Mouse (Mus musculus): Measurements from ENCODE around the gene Hoxd13.

The Hoxd13 gene

DNA sequence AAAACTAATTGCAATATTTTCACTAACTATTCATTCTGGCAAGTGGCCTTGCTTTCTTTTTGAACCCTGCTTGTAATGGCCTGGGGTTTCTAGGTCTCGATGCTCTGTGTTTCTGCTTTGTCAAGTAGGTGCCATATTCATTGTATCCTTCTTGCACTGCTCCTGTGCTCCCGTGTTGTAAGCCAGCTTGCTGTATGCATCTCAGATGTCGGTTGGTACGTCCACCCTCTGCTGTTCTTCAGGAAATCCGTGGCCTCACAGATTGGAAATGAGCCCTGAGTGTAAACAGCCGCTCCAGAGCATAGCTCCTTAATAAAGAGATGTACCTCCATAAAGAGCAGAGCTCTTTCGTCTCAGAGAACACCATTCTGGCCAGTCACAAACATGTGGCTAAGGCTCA lies 39.5 kb downstream of the Hoxd13 start:
- DNase-seq (ENCODE audit: extremely low spot score) = no peak

DNA sequence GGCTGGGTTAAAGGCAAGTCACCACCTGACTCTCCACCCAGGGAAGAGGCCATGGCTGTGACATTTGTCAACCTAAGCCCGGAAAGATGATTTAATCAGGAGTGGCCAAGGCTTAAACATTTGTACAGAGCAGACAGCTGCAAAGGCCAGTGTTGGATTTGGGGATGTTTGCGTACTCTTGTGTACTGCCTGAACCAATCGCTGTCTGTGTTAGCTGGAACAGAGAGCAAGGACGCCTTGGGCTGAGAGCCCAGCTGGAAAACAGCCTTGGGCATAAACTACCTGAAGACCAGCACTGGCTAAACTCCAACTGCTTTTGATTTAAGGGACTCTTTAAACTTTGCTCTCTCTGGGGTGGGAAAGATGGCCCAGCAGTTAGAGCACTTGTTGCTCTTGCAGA lies 40.6 kb downstream of the Hoxd13 start:
- no peak for DNase-seq (ENCODE audit: extremely low spot score)

DNA sequence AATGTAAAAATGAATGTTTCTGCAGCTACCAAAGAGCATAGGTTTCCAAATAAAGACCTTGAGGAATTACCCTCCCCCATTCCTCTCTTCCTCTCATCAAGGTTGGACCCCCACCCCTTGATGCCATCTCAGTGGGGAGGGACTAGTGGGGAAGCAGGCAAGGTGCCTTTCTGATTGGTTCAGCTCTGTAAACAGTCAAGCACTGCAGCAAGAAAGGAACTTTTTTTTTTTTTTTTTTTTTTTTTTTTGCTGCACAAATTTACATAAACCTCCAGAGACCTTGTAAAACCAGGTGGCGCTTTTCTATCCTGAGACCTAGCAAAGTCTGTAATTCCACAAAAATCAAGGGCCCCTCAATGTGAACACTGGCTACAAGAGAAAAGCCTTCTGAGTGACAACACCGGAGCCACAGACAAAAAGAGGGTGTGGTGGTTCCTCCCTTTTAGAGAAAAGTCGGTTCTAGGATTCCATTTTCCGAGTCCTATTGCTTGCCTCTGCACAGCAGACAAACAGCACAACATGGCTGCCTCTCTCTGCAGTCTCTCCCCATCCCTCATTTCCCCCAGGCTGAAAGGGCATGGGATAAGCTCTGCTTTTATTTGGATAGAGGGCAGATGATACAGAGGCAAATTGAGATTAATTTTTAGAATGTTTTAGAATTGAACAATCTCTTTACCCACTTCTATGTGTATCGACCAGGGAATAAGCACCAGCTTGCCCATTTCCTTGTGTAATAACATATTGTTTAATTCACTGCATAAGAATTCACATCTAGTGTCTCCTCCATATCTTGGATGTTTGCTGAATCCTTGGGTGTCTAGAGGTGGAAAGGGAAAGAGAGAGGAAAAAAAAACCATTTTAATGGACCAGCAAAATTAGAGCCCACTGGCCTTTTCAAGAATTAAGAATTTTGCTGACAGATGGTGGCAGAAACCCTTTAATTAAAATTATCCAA lies 41.6 kb downstream of the Hoxd13 start:
- no peak for DNase-seq (ENCODE audit: extremely low spot score)

DNA sequence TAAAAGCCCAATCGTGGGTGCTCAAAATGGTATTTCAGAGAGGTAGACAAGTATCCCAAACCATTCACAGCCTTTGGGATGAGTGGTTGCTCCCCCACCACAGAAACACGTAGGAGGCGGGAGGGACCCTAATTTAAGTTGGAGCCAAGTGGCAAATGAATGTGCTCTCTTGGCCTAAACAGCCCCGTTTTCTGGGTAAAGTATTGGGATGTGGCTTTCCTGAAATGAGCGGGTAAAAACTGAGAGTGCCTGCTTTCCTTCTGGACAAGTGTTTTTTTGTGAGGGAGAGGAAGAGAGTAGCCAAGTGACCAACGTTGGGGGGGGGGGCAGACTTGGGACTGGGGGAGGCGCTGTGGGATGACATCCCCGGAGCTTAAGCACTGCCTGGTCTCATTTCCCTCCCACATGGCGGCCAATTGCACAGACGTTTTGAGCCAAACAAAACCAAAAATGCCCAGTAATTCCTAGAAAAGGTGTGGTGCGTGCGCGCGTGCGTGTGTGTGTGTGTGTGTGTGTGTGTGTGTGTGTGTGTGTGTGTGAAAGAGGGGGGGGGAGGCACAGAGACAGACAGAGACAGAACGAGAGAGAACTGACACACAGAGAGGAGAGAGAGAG lies 42.9 kb downstream of the Hoxd13 start:
- DNase-seq (ENCODE audit: extremely low spot score) = no peak

DNA sequence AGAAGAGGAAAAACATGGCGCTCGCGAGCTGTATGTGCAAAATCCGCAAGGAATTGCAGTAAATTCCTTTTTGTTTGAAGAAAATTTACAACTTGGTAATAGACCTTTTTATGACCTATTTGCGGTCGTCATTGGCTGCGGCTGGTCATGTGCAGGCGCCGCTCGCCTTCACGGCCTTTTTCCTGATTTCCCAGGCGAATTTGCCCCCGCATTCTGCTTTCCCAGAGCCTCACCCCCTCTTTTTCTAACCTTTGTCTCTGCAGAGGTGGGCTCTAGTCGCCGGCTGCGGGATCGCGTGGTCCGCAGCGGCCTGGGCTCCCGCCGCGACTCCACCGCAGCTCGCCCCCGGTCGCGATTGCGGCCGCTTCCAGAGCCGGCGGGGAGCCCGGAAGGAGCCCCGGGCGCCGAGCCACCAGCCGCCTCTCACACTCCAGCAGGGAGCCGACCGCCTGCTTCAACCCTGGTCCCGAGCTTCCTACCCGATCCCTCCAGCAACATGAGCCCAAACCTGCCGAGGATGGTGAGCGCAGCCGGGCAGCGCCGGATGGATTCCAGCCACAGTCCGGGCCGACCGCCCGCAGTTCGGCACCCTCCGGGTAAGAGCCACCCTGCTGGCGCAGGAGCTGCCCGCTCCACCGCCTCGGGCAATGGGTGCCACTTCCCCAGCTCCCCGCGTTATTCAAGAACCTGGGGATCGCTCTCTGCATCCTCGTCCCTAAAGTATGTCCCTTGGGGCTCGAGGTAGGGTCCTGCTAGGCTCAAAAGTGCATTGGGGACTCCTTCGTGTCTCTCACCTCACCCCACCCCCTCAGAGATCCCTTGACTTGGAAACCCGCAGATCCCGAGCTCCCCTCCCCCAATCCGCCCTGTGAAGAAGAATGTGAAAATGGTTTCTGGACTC lies 43.9 kb downstream of the Hoxd13 start, which contains the start of the genes Hoxd3 and Hoxd4:
Gene Hoxd3, plus strand, starts transcription at position 207 of the 901 bp plus-strand sequence.
Gene Hoxd4, plus strand, starts transcription at position 209 of the 901 bp plus-strand sequence.
- DNase-seq (ENCODE audit: extremely low spot score) = no peak

DNA sequence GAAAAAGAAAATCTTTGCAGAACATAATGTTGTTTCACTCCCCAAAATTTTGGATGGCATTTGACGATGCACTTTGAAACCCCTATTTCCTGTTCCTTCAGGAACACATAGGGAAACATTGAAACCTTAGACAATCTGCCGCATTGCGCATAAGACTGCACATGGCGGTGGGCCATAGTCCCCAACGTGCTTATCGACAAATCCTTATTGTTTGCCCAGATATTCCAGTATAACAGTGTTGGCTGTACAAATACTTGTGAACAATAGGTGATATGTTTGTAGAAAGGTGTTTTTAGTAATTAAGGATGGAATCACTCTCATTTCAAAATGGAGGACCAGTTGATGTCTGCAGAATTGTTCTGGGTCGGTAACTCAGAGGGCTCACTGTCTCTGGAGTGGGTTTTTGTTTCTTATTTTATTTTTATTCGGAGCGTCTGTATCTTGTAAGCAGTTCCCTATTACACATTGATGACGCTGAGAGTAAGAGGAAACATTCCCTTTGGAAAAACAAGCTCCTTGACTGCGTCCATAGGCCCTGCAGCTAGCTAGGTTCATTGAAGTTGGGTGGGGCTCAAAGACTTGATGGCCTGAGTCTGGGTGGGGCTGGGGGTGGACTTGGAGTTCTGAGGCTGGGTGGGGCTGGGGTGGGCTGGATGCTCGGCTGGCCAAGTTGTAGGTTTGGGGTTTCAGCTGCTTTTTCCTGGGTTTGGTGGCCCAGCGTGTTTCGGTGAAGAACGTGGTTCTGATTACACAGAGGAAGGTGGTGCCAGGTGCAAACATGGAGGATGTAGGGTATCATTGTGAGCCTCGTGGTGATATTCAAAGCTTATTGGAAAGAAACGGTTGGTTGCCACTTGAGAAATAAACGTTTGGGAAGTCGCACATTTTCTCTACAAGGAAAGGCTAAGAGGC lies 45.4 kb downstream of the Hoxd13 start:
- DNase-seq (ENCODE audit: extremely low spot score) = no peak

DNA sequence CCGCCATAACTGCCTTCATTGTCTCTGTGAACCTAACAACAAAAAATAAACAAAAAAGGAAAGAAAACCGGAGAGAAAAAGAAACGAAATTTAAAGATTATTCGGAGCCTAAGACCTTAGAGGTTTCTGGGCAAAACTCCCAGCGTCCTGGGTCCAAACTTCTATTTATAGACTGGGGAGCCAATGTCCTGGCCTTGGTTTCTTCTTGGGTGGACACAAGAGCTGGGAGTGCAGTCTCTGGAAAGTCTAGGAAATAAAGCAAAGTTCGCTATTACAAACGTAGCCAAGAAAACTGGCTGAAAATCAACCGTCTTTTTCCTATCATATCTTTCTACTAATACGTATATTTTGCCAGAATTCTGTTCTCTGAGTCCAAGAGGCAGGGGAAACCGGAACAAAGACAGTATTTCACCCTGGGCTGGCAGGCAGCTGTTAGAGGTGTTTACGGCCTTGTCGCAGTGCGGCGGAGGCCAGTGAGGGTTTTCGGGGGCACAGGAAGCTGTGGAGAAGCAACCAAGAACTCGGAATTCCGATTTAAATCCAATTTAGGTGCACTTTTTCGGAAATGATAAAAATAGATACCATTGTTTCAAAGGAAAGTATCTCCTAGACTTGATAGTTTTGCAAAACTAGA lies 46.2 kb downstream of the Hoxd13 start:
- DNase-seq (ENCODE audit: extremely low spot score) = no peak

DNA sequence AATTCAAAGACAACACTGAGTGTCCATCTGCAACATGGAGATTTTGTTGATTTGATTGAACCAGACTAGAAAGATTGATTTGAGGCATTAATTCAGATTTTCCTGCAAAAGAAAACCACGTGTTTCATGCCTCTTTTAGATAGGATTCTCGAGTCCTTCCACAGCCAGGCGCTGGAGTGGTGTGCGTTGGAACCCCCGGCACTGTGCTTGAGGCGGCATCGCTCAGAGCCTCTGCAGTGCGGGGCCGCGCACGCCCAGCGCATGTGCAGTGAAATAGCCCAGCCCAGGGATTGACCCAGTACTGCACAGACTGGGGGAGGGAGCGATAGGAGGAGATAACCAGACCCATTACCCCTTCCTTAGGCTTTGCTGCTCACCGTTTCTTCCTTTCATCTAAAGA lies 46.8 kb downstream of the Hoxd13 start:
- DNase-seq (ENCODE audit: extremely low spot score) = no peak

DNA sequence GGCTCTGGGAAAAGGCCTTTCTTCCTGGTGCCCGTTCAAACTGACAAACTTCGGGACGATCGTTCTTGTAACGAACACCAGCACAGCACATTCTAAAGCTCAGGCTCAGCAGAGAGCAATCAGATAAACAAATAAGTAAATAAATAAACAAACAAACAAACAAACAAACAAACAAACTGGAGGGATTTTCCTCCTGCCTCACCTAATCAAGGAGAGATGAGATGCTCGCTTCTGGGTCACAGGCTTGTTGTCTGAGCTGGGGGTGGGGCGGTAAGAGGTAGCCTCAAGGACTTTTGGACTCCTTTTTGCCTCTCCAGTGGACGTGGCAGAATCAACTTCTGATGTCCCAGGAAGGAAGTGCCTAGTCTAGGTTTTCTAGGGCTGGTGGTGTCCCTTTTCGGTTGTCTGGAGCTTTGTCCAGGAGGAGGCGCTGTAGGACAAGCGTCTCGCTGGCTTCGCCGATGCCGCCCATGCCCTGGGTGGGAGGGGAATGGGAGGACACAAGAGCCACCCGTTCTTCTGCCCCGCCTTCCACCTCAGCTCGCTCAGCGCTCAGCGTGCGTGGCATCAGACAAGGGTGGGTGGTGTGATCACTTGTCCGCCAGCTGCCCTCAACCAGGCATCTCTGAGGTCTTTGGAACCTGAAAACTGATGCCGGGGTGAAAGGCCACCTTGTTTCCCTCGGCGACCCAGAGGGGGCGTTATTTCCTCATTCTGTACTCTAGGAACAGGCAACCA lies 47.6 kb downstream of the Hoxd13 start:
- DNase-seq (ENCODE audit: extremely low spot score) = peak; percentile 91

DNA sequence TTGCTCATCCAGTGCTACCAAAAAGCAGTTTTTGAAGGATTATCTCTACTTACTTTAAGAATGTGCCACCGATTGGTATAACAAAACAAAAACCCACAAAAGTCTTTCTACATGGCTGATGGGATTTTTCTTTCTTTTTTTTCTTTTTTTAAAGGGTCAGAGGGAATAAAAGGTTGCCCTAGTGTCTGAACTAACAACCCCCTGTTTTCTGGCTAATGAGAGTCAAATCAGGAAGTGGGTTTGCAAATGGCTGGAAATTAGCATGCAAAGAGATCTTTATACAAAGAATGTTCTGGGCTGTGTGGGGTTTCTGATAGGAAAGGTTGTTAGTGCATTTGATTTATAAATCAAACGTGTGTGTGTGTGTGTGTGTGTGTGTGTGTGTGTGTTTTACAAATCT lies 52.3 kb downstream of the Hoxd13 start:
- DNase-seq (ENCODE audit: extremely low spot score) = no peak

DNA sequence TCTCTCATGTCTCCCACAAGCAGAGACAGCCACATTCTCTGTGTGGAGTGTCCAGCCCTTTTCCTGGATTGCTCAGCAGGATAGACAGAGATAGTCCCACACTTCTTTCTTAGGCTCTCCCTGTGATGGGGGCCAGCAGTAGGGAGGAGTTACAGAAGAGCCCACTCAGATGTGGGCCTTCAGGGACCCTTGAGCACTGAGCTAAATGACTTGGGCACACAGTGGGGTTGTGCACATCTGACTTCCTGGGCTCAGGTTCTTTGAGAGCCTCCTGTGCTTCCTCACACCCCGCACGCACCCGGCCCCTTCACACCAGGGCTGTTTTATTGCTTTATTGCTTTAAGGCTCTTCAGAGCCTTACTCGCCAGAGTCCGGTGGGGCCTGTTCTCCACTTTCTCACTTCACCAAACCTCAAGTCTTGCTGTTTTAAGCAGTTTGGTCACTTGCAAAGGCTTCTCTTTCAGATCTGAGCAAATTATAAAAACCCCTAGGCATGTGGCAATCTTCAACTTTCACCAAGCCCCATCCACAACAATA lies 52.9 kb downstream of the Hoxd13 start:
- no peak for DNase-seq (ENCODE audit: extremely low spot score)

Data from embryo, embryonic 9.5 days (tissue).